In genomic region chr11:88719601-88720000, GRCm38 (mm10) we compare ENCODE assay signal across 9 mouse cellular contexts. TPM values are rescaled to one million over a fixed set of nuclear protein-coding genes. Genes with fewer than 3 reads are reported as not detected.
DNase-seq lines count a peak whose midpoint lies in the region; ATAC-seq lines count a peak whose summit lies in the region.
"Had no signal": no experiment of that assay in that cellular context is flagged by ENCODE, and none has a peak within 500 bp of the region (broad histone marks: within the 10 kb centered on the region; RNA-seq: fewer than 3 reads in every experiment).

No protein-coding gene starts in this region.

- H3K4me2 ChIP-seq in kidney, embryonic 16.5 days (replicated peaks; ENCODE audit: low read depth, low read length), result peak overlapping the region; percentile 78; the same call in 1 of the 2 replicates
- peak overlapping the region; percentile 95 for H3K4me2 ChIP-seq in hindbrain, embryonic 14.5 days (replicated peaks)
- peak overlapping the region; percentile 74 for H3K4me2 ChIP-seq in midbrain, embryonic 15.5 days

- no peak overlapping the region for H3K27ac ChIP-seq in kidney, embryonic 16.5 days (ENCODE audit: low read length)
- no peak overlapping the region for H3K27ac ChIP-seq in embryonic facial prominence, embryonic 10.5 days (replicated peaks)
- peak overlapping the region; percentile 89; the same call in 1 of the 2 replicates for H3K27ac ChIP-seq in hindbrain, embryonic 14.5 days
- H3K27ac ChIP-seq in midbrain, embryonic 15.5 days, result no peak overlapping the region

- no peak for ATAC-seq in kidney, embryonic 16.5 days (ENCODE audit: low FRiP score, low TSS enrichment)
- no peak for ATAC-seq in hindbrain, embryonic 14.5 days (ENCODE audit: low FRiP score)
- no peak for ATAC-seq in midbrain, embryonic 15.5 days (replicated peaks)

- no peak overlapping the region for H3K4me3 ChIP-seq in kidney, embryonic 16.5 days (ENCODE audit: low read length)
- peak overlapping the region; percentile 79 for H3K4me3 ChIP-seq in embryonic facial prominence, embryonic 10.5 days
- H3K4me3 ChIP-seq in hindbrain, embryonic 14.5 days (replicated peaks; ENCODE audit: low read length), result peak overlapping the region; percentile 94
- H3K4me3 ChIP-seq in midbrain, embryonic 15.5 days, result peak overlapping the region; percentile 98; the same call in 1 of the 2 replicates

- no peaks in the 10 kb centered on the region for H3K9me3 ChIP-seq in kidney, embryonic 16.5 days (ENCODE audit: low read length)
- H3K9me3 ChIP-seq in embryonic facial prominence, embryonic 10.5 days, result no peaks in the 10 kb centered on the region
- no peaks in the 10 kb centered on the region for H3K9me3 ChIP-seq in hindbrain, embryonic 14.5 days (ENCODE audit: control insufficient read depth, low read length)
- H3K9me3 ChIP-seq in midbrain, embryonic 15.5 days, result no peaks in the 10 kb centered on the region

- H3K9ac ChIP-seq in kidney, embryonic 16.5 days (replicated peaks; ENCODE audit: low read length), result no peak overlapping the region
- H3K9ac ChIP-seq in hindbrain, embryonic 14.5 days, result peak overlapping the region; percentile 97; the same call in 1 of the 2 replicates
- H3K9ac ChIP-seq in midbrain, embryonic 15.5 days, result no peak overlapping the region

- 64% methylated on average over 3 of the region's 3 CpGs for WGBS in kidney, embryonic 16.5 days
- 60% methylated on average over 3 of the region's 3 CpGs for WGBS in embryonic facial prominence, embryonic 10.5 days
- 38% methylated on average over 3 of the region's 3 CpGs for WGBS in hindbrain, embryonic 14.5 days
- 36% methylated on average over 3 of the region's 3 CpGs for WGBS in midbrain, embryonic 15.5 days

- peaks cover 38% of the 10 kb centered on the region for H3K4me1 ChIP-seq in kidney, embryonic 16.5 days (ENCODE audit: insufficient read depth, low read length)
- peaks cover 58% of the 10 kb centered on the region for H3K4me1 ChIP-seq in embryonic facial prominence, embryonic 10.5 days
- peaks cover 25% of the 10 kb centered on the region for H3K4me1 ChIP-seq in hindbrain, embryonic 14.5 days (replicated peaks; ENCODE audit: control insufficient read depth, insufficient read depth, low read length)
- H3K4me1 ChIP-seq in midbrain, embryonic 15.5 days, result peaks cover 39% of the 10 kb centered on the region

- H3K36me3 ChIP-seq in kidney, embryonic 16.5 days (ENCODE audit: insufficient read depth, low read length), result no peaks in the 10 kb centered on the region
- H3K36me3 ChIP-seq in embryonic facial prominence, embryonic 10.5 days (replicated peaks), result peaks cover 7% of the 10 kb centered on the region
- H3K36me3 ChIP-seq in hindbrain, embryonic 14.5 days (replicated peaks; ENCODE audit: control insufficient read depth, insufficient read depth), result no peaks in the 10 kb centered on the region
- H3K36me3 ChIP-seq in midbrain, embryonic 15.5 days (replicated peaks), result no peaks in the 10 kb centered on the region

- no peaks in the 10 kb centered on the region for H3K27me3 ChIP-seq in kidney, embryonic 16.5 days (ENCODE audit: insufficient read depth, low read length)
- H3K27me3 ChIP-seq in embryonic facial prominence, embryonic 10.5 days (replicated peaks; ENCODE audit: low read depth, poor library complexity, severe bottlenecking), result no peaks in the 10 kb centered on the region
- no peaks in the 10 kb centered on the region for H3K27me3 ChIP-seq in hindbrain, embryonic 14.5 days (ENCODE audit: control insufficient read depth, insufficient read depth, low read length)
- no peaks in the 10 kb centered on the region for H3K27me3 ChIP-seq in midbrain, embryonic 15.5 days (replicated peaks)

- no peak for DNase-seq in kidney, adult 18-20 months
- DNase-seq in embryonic facial prominence, embryonic 10.5 days (ENCODE audit: low spot score), result no peak
- no peak for DNase-seq in hindbrain, embryonic 14.5 days (ENCODE audit: low spot score)
- DNase-seq in left cerebral cortex, adult 8-10 months (ENCODE audit: low spot score in 2 of 2), result no peak
- DNase-seq in layer of hippocampus, postnatal 10 days (ENCODE audit: low spot score in 2 of 2), result no peak
- DNase-seq in urinary bladder, postnatal 4 days (ENCODE audit: low spot score in 2 of 2), result no peak
- DNase-seq: cerebellum, postnatal 14 days had no signal

RNA-seq across cellular contexts. Expression of gene Msi2, which starts 1.3 kb away (rescaled TPM):
- polyA plus RNA-seq in kidney, embryonic 16.5 days (2015; fragmentation: Nextera tagmentation; extraction: Ambion mirVana), result 24.3 and 30.0 TPM in 2 replicates
- 20.2 and 22.6 TPM in 2 replicates for polyA plus RNA-seq in embryonic facial prominence, embryonic 10.5 days (2016; fragmentation: Nextera tagmentation; extraction: Ambion mirVana)
- polyA plus RNA-seq in hindbrain, embryonic 14.5 days (2014; fragmentation: Nextera tagmentation; extraction: Ambion mirVana), result 22.4 and 26.5 TPM in 2 replicates
- 32.0 and 33.6 TPM in 2 replicates for polyA plus RNA-seq in midbrain, embryonic 15.5 days (2015; fragmentation: Nextera tagmentation; extraction: Ambion mirVana)
- 100 to 1,000 TPM; 129 to 155 (median 139) TPM for total RNA-seq in left cerebral cortex, adult 8-10 months (2022)
- total RNA-seq in layer of hippocampus, postnatal 10 days (2021), result 10 to 100 TPM; 97.4 to 97.6 TPM
